In the genomic region with DNA sequence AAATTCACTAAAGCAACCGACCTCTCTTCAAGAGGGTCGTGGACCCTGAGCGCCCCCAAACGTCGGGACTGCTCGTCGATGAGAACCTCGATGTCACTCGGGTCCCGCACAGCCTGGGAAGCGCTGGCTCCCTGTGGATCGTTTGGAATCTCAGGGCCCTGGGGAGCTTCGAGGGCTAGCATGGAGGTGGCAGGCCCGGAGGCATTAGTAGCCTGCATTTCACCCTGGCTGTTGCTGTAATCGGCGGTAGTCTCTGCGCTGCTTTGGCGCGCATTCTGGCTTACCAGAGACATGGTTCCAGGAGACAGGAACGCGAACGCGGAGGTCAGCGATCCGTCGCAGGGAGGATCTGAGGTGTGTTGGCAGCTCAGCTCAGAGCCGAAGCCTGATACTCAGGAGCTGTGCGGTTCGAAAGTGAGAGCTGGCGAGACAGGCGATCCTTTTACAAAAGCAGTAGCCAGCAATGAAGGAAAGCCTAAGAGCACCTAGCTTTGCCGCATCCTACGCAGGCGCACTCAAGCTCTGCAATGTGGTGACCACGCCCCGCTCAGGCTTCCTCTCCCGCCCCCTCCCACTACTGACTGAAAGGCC, we compare ENCODE assay signal across 9 mouse cellular contexts. TPM values are rescaled to one million over a fixed set of nuclear protein-coding genes. Genes with fewer than 3 reads are reported as not detected.
DNase-seq lines count a peak whose midpoint lies in the region; ATAC-seq and TF ChIP-seq lines count a peak whose summit lies in the region.
"Had no signal": no experiment of that assay in that cellular context is flagged by ENCODE, and none has a peak within 500 bp of the region (broad histone marks: within the 10 kb centered on the region; RNA-seq: fewer than 3 reads in every experiment).

Gene Magee2 (minus strand): TSS at position 517 of the 591 bp plus-strand sequence.

- TF ChIP-seq EP300 in heart, adult 2 months (IDR thresholded peaks at IDR 0.05; ENCODE audit: insufficient read depth, low read depth, low read length): no peak

- peak in 1 of 2 experiments; percentile 4 for DNase-seq in heart, adult 2 months
- no peak for DNase-seq in heart, adult 11 months
- DNase-seq in adrenal gland, postnatal 36 days: peak; percentile 13 to 17
- DNase-seq in induced T-regulatory cell, adult 2 months (ENCODE audit: low read depth): peak; percentile 31
- peak; percentile 83 for DNase-seq in midbrain, embryonic 14.5 days
- peak; percentile 44 for DNase-seq in testis, postnatal 10 days (ENCODE audit: low spot score)

- peak within 1 kb of the TSS; percentile 44; the same call in 1 of the 2 replicates for H3K9ac ChIP-seq in heart, adult 2 months (ENCODE audit: low read depth, low read length)
- peak within 1 kb of the TSS; percentile 63 for H3K9ac ChIP-seq in forebrain, embryonic 13.5 days
- H3K9ac ChIP-seq in limb, embryonic 12.5 days (replicated peaks): peak within 1 kb of the TSS; percentile 57; the same call in 1 of the 2 replicates
- H3K9ac ChIP-seq in midbrain, embryonic 14.5 days (replicated peaks; ENCODE audit: low read length): peak within 1 kb of the TSS; percentile 60

- H3K36me3 ChIP-seq in heart, adult 2 months (ENCODE audit: control insufficient read depth, insufficient read depth, low read length): no peaks in the 10 kb centered on the region
- no peaks in the 10 kb centered on the region for H3K36me3 ChIP-seq in forebrain, embryonic 13.5 days (ENCODE audit: poor library complexity, severe bottlenecking)
- no peaks in the 10 kb centered on the region for H3K36me3 ChIP-seq in limb, embryonic 12.5 days
- no peaks in the 10 kb centered on the region for H3K36me3 ChIP-seq in midbrain, embryonic 14.5 days (ENCODE audit: control insufficient read depth, insufficient read depth, low read length)

- no peak within 1 kb of the TSS for H3K27ac ChIP-seq in heart, adult 2 months
- H3K27ac ChIP-seq in forebrain, embryonic 13.5 days: no peak within 1 kb of the TSS; the same call in 1 of the 2 replicates
- no peak within 1 kb of the TSS for H3K27ac ChIP-seq in limb, embryonic 12.5 days
- H3K27ac ChIP-seq in midbrain, embryonic 14.5 days (replicated peaks; ENCODE audit: low read depth, low read length): peak within 1 kb of the TSS; percentile 62

- intact Hi-C loops in heart, adult 2 months (cut with DNase I): no loop called here

- no peaks in the 10 kb centered on the region for H3K27me3 ChIP-seq in heart, adult 2 months (ENCODE audit: control insufficient read depth, insufficient read depth, low read length)
- H3K27me3 ChIP-seq in forebrain, embryonic 13.5 days: peaks cover 56% of the 10 kb centered on the region
- peaks cover 50% of the 10 kb centered on the region for H3K27me3 ChIP-seq in limb, embryonic 12.5 days
- H3K27me3 ChIP-seq in midbrain, embryonic 14.5 days (ENCODE audit: control insufficient read depth, insufficient read depth, low read length): peaks cover 16% of the 10 kb centered on the region; the same call in 1 of the 2 replicates

- no peak for TF ChIP-seq POLR2A in heart, adult 2 months (IDR thresholded peaks at IDR 0.05; ENCODE audit: insufficient read depth, low read depth, low read length)

- peak within 1 kb of the TSS; percentile 16; the same call in 1 of the 2 replicates for H3K4me3 ChIP-seq in heart, adult 2 months
- peak within 1 kb of the TSS; percentile 48 for H3K4me3 ChIP-seq in forebrain, embryonic 13.5 days
- peak within 1 kb of the TSS; percentile 48 for H3K4me3 ChIP-seq in limb, embryonic 12.5 days (replicated peaks)
- peak within 1 kb of the TSS; percentile 40 for H3K4me3 ChIP-seq in midbrain, embryonic 14.5 days (replicated peaks; ENCODE audit: low read depth, low read length)
- H3K4me3 ChIP-seq: myocyte had no signal

- no peaks in the 10 kb centered on the region for H3K4me1 ChIP-seq in heart, adult 2 months (ENCODE audit: control insufficient read depth, insufficient read depth, low read length)
- H3K4me1 ChIP-seq in forebrain, embryonic 13.5 days: no peaks in the 10 kb centered on the region
- no peaks in the 10 kb centered on the region for H3K4me1 ChIP-seq in limb, embryonic 12.5 days (replicated peaks)
- no peaks in the 10 kb centered on the region for H3K4me1 ChIP-seq in midbrain, embryonic 14.5 days (ENCODE audit: control insufficient read depth, insufficient read depth, low read length)

- WGBS in heart, adult 2 months: 15% methylated on average over 37 of the region's 37 CpGs
- 18% methylated on average over 37 of the region's 37 CpGs for WGBS in forebrain, embryonic 13.5 days
- 16% methylated on average over 37 of the region's 37 CpGs for WGBS in limb, embryonic 12.5 days
- 26% methylated on average over 37 of the region's 37 CpGs for WGBS in midbrain, embryonic 14.5 days

- H3K4me2 ChIP-seq in forebrain, embryonic 13.5 days: peak within 1 kb of the TSS; percentile 60
- H3K4me2 ChIP-seq in limb, embryonic 12.5 days: peak within 1 kb of the TSS; percentile 56
- H3K4me2 ChIP-seq in midbrain, embryonic 14.5 days (ENCODE audit: low read length): peak within 1 kb of the TSS; percentile 51

- peak; percentile 97 for ATAC-seq in forebrain, embryonic 13.5 days
- peak; percentile 59; the same call in 1 of the 2 replicates for ATAC-seq in limb, embryonic 12.5 days (ENCODE audit: insufficient number of reproducible peaks, insufficient read depth, low FRiP score, low TSS enrichment, low read depth)
- ATAC-seq in midbrain, embryonic 14.5 days (ENCODE audit: low FRiP score, low TSS enrichment): peak; percentile 89

- H3K79me2 ChIP-seq in heart, adult 2 months (replicated peaks; ENCODE audit: control insufficient read depth, insufficient read depth, low read length): no peaks in the 10 kb centered on the region

- H3K9me3 ChIP-seq in forebrain, embryonic 13.5 days (replicated peaks): no peaks in the 10 kb centered on the region
- no peaks in the 10 kb centered on the region for H3K9me3 ChIP-seq in limb, embryonic 12.5 days
- H3K9me3 ChIP-seq in midbrain, embryonic 14.5 days (ENCODE audit: control insufficient read depth, low read length): no peaks in the 10 kb centered on the region

- TF ChIP-seq CTCF in heart, adult 2 months (IDR thresholded peaks at IDR 0.05): no peak

RNA-seq across cellular contexts. Expression of gene Magee2, which starts in this region (rescaled TPM):
- not detected for total RNA-seq in heart, adult 2 months (2021)
- polyA plus RNA-seq in heart, adult 2 months (2012; rRNA removed): not detected in 2 replicates
- under 1 TPM; 0.10 to 0.20 TPM for total RNA-seq in adrenal gland, postnatal 36 days (2021)
- 10.8 and 11.2 TPM in 2 replicates for polyA plus RNA-seq in forebrain, embryonic 13.5 days (2015; fragmentation: Nextera tagmentation; extraction: Ambion mirVana)
- 8.5 and 8.7 TPM in 2 replicates for polyA plus RNA-seq in limb, embryonic 12.5 days (2016; fragmentation: Nextera tagmentation; extraction: Ambion mirVana)
- 24.1 and 27.8 TPM in 2 replicates for polyA plus RNA-seq in midbrain, embryonic 14.5 days (2014; fragmentation: Nextera tagmentation; extraction: Ambion mirVana)
- polyA plus RNA-seq: myocyte had no signal

Comparison
In these comparisons a context has a peak if more than half of its experiments do, and no peak if none do; other contexts are left out.
1. Peak in DNase-seq in adrenal gland, postnatal 36 days; RNA of the gene not detected or under 1 TPM.